Mouse (Mus musculus): ENCODE measurements around the gene Cbx4. TPM values are rescaled to one million over a fixed set of nuclear protein-coding genes. Genes with fewer than 3 reads are reported as not detected.

Cbx4 gene
- polyA plus RNA-seq, 1 experiment from 2014 or later: 7.7 TPM

DNA sequence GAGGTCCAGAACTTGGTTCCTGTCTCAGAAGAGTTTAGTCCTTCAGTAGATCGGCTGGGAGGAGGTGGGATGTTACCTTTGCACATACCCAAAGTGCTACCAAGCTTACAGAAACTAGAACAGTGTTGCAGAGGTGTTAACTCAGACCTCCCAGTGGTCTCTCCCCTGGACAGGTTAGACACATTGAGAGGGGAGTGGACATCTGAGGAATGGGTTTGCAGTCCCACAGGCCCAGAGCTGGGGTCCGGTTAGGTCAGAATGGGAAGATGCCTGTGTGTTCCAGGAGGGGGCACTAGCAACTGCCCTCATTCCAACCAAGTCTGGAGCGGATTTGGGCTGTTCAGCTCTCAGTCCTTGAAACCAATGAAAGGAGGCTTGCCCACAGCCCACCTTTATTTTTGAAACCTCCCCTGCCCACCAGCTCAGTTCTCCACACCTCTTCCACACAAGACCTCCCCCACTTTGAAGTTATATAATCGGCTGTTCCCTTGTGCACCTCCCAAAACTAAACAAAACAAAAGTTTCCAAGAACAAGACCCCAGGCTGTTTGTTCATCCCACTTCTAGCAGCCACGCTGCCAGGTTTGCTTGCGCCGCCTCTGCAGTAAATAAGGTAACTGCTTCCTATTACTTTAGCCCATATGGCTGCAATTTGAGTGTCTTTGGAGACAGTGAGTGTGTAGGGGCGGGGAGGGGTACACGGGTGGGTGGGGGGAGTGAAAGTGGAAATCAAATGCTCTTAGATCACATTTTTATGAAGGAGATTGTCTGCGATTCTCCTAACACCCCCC lies 42.1 kb downstream of the Cbx4 start:
- peaks cover 84% of the 10 kb centered on the region for H3K27me3 ChIP-seq (ENCODE audit: control insufficient read depth, insufficient read depth, low read length)
- H3K9ac ChIP-seq (ENCODE audit: low read depth, low read length): no peak overlapping the region
- H3K27ac ChIP-seq (ENCODE audit: low read depth, low read length): no peak overlapping the region
- no peak for ATAC-seq (replicated peaks; ENCODE audit: insufficient number of reproducible peaks, low FRiP score, low TSS enrichment)
- H3K36me3 ChIP-seq (ENCODE audit: control insufficient read depth, insufficient read depth, low read length): peaks cover 2% of the 10 kb centered on the region
- WGBS (ENCODE audit: insufficient replicate concordance): 4% methylated on average over 10 of the region's 10 CpGs
- H3K4me1 ChIP-seq (ENCODE audit: control insufficient read depth, insufficient read depth, low read length): peaks cover 39% of the 10 kb centered on the region
- H3K4me3 ChIP-seq (ENCODE audit: low read depth, low read length): peak overlapping the region; percentile 20
- H3K4me2 ChIP-seq: peak overlapping the region; percentile 56
- H3K9me3 ChIP-seq (replicated peaks; ENCODE audit: control insufficient read depth, low read length): no peaks in the 10 kb centered on the region

DNA sequence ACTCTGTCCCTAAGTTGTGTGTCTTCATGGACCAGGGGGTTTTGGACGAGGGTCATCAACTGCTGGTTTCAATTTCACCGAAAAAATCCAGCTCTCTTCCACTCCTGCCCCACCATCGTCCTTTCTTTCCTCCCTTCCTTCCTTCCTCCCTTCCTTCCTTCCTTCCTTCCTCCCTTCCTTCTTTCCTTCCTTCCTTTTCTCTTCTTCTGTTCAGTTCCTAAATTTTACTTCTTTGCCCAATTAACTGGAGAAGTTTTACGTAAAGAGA lies 42.8 kb downstream of the Cbx4 start:
- Histone ChIP-seq H3K9ac (ENCODE audit: low read depth, low read length) (no peak overlapping the region), H3K4me1 (ENCODE audit: control insufficient read depth, insufficient read depth, low read length) (peaks cover 40% of the 10 kb centered on the region), H3K27ac (ENCODE audit: low read depth, low read length) (no peak overlapping the region), H3K4me3 (ENCODE audit: low read depth, low read length) (0 out of 2 replicates have a peak overlapping the region, but pooled peaks have one; percentile 56), H3K27me3 (ENCODE audit: control insufficient read depth, insufficient read depth, low read length) (peaks cover 83% of the 10 kb centered on the region), H3K9me3 (replicated peaks; ENCODE audit: control insufficient read depth, low read length) (no peaks in the 10 kb centered on the region), H3K4me2 (0 out of 2 replicates have a peak overlapping the region, but pooled peaks have one; percentile 27), H3K36me3 (ENCODE audit: control insufficient read depth, insufficient read depth, low read length) (peaks cover 4% of the 10 kb centered on the region)
- no peak for ATAC-seq (replicated peaks; ENCODE audit: insufficient number of reproducible peaks, low FRiP score, low TSS enrichment)
- whole genome bisulfite sequencing (ENCODE audit: insufficient replicate concordance): 2% methylated on average over 4 of the region's 4 CpGs

DNA sequence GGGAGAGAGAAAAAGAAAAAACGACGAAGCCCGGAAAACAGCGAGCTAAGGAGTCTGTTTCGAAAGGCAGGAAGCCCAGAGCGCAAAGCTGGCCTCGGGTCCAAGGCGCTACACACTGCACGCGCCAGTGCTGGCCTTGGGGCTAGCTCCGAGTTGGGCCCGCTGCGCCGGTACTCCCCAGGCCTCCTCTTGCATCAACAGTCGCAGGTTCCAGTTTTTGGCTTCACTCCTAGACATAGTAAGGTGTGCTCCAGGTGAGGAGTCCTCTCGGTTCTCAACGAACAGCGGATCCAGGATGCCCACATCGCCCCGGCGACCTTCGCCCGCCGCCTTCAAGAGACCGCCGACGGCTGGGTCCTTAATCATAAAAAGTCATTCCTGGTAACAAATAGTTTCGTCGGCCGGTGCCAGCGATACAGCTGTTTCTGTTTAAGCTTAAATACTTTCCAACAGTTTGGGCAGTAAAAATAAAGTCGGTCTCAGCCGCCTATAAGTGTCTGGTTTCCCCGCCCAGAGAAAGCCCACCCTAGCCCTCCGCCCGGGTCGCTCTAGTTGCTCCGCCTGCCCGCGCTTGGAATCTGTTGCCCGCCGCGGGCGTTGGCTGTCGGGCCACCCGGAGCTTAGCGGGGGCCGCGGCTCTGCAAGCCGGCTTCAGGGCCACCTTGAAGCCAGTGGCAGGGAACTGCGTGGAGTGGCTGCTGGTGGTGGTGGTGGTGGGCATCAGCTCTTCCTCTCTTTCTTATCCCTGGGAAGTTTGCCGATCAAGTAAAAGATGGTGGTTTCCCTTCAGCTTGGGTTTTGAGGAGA lies 43.4 kb downstream of the Cbx4 start:
- no peak overlapping the region for H3K27ac ChIP-seq (ENCODE audit: low read depth, low read length)
- peaks cover 40% of the 10 kb centered on the region for H3K4me1 ChIP-seq (ENCODE audit: control insufficient read depth, insufficient read depth, low read length)

DNA sequence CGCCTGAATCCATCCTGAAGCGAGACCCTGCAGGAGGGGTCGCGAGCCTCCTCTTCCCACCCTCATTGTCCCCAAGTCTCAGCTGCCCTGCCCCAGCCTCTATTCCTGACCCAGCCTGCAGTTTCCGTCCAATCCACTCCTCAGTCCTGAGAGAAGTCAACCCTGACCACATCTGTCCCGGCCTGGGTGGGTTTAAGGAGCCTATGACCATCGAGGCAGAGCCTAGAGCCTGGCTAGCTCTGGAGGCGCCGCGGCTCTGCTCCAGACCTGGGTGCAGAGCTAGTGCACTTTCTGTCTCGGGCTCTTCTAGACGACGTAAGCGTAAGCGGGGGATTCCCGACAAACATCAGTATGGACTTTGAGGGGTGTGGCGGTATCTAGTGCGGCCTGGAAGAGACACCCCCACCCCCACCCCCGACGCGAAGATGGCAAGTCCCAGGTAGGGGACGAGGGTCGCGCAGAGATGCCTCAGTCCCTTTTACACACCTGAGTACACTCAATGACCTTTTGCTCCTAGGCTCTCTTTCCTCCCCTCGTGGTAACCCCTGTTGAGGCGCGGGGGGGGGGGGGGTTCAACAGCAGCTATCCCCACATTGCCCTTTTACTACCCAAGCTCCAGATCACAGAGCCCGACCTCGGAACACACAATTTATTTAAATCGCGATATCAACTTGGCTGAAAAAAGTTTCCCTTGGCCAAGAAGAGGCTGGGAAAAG lies 44.1 kb downstream of the Cbx4 start:
- no peak overlapping the region for H3K27ac ChIP-seq (ENCODE audit: low read depth, low read length)
- peaks cover 4% of the 10 kb centered on the region for H3K36me3 ChIP-seq (ENCODE audit: control insufficient read depth, insufficient read depth, low read length)
- H3K4me1 ChIP-seq (ENCODE audit: control insufficient read depth, insufficient read depth, low read length): peaks cover 41% of the 10 kb centered on the region
- peak overlapping the region; percentile 80 for H3K4me2 ChIP-seq
- peak overlapping the region; percentile 56 for H3K4me3 ChIP-seq (ENCODE audit: low read depth, low read length)
- peak overlapping the region; percentile 36 for H3K9ac ChIP-seq (ENCODE audit: low read depth, low read length)
- ATAC-seq (replicated peaks; ENCODE audit: insufficient number of reproducible peaks, low FRiP score, low TSS enrichment): no peak
- H3K9me3 ChIP-seq (replicated peaks; ENCODE audit: control insufficient read depth, low read length): no peaks in the 10 kb centered on the region
- peaks cover 82% of the 10 kb centered on the region for H3K27me3 ChIP-seq (ENCODE audit: control insufficient read depth, insufficient read depth, low read length)
- under 1% methylated on average over 31 of the region's 31 CpGs for WGBS (ENCODE audit: insufficient replicate concordance)

More for the DNA sequence above, 43.4 kb downstream of the Cbx4 start:
- Histone ChIP-seq H3K9me3 (replicated peaks; ENCODE audit: control insufficient read depth, low read length) (no peaks in the 10 kb centered on the region), H3K9ac (ENCODE audit: low read depth, low read length) (no peak overlapping the region), H3K4me3 (ENCODE audit: low read depth, low read length) (peak overlapping the region; percentile 56; the same call in 1 of the 2 replicates), H3K4me2 (peak overlapping the region; percentile 27; the same call in 1 of the 2 replicates), H3K27me3 (ENCODE audit: control insufficient read depth, insufficient read depth, low read length) (peaks cover 83% of the 10 kb centered on the region), H3K36me3 (ENCODE audit: control insufficient read depth, insufficient read depth, low read length) (peaks cover 4% of the 10 kb centered on the region)
- WGBS (ENCODE audit: insufficient replicate concordance): 1% methylated on average over 52 of the region's 52 CpGs
- no peak for ATAC-seq (replicated peaks; ENCODE audit: insufficient number of reproducible peaks, low FRiP score, low TSS enrichment)

DNA sequence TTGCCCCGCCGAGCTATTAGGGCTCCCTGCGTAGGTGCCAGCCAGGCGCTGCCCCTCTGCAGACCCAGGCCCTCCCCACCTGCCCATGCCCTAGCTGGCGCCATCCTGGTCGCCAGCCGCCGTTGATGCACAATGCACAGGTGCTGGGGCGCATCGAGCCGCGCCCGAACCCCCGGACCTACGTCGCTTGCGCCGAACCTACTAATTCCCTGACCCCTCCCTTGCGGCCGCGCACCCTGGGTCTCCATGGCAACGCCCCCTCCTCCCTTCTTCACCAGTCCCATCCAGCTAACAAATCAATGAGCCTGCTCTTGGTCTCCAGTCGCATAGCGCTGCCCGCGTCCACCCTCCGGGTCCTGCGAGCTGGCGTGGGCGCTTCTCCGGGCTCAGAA lies 44.7 kb downstream of the Cbx4 start:
- H3K4me2 ChIP-seq: peak overlapping the region; percentile 80
- peak overlapping the region; percentile 36 for H3K9ac ChIP-seq (ENCODE audit: low read depth, low read length)
- WGBS (ENCODE audit: insufficient replicate concordance): under 1% methylated on average over 31 of the region's 31 CpGs
- H3K9me3 ChIP-seq (replicated peaks; ENCODE audit: control insufficient read depth, low read length): no peaks in the 10 kb centered on the region
- peak; percentile 44; the same call in 1 of the 2 replicates for ATAC-seq (replicated peaks; ENCODE audit: insufficient number of reproducible peaks, low FRiP score, low TSS enrichment)
- peaks cover 82% of the 10 kb centered on the region for H3K27me3 ChIP-seq (ENCODE audit: control insufficient read depth, insufficient read depth, low read length)
- peaks cover 37% of the 10 kb centered on the region for H3K4me1 ChIP-seq (ENCODE audit: control insufficient read depth, insufficient read depth, low read length)
- peak overlapping the region; percentile 56 for H3K4me3 ChIP-seq (ENCODE audit: low read depth, low read length)
- peaks cover 4% of the 10 kb centered on the region for H3K36me3 ChIP-seq (ENCODE audit: control insufficient read depth, insufficient read depth, low read length)
- H3K27ac ChIP-seq (ENCODE audit: low read depth, low read length): no peak overlapping the region

DNA sequence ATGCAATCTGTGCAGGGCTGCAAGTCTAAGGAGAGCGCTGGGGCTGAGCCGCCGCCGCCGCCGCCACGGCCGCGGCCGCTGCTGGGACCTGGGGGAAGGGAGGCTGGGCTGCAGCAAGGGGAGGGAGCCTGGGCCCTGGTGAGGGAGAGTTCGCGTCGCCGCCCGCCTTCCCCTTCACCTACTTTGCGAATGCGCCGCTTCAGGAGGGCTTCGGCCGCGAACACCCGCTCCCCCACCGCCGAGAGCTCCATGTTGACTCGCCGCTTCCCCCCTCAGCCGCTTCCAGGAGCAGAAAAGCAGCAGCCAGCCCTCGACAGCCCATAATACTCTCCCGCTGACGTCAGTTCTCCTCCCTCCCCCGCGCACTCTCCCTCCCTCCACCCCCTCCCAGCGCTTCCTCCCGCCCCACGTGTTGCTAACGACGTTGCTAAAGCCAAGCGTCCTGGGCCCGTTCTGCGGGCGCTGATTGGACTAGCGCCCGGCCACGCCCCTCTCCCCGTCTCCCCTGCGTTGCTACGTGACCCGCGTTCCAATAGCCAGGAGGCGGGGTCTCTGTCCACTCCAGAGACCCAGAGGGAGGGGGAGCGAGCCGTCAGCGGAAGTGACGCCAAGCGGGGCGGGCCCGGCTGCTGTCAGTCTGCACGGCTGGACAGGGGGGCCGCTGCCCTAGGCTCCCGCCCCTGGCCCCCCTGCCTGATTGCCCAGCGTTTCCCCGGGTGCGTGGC lies 45.3 kb downstream of the Cbx4 start, which contains the start of gene Cbx8:
Gene Cbx8 (minus strand): TSS at position 370 of the 725 bp plus-strand sequence.
- peak within 1 kb of the TSS; percentile 80 for H3K27ac ChIP-seq (ENCODE audit: low read depth, low read length)
- H3K4me2 ChIP-seq: peak within 1 kb of the TSS; percentile 80
- no peaks in the 10 kb centered on the region for H3K9me3 ChIP-seq (replicated peaks; ENCODE audit: control insufficient read depth, low read length)
- peaks cover 35% of the 10 kb centered on the region for H3K4me1 ChIP-seq (ENCODE audit: control insufficient read depth, insufficient read depth, low read length)
- peaks cover 4% of the 10 kb centered on the region for H3K36me3 ChIP-seq (ENCODE audit: control insufficient read depth, insufficient read depth, low read length)
- under 1% methylated on average over 62 of the region's 63 CpGs for WGBS (ENCODE audit: insufficient replicate concordance)
- peak; percentile 94 for ATAC-seq (replicated peaks; ENCODE audit: insufficient number of reproducible peaks, low FRiP score, low TSS enrichment)
- H3K4me3 ChIP-seq (ENCODE audit: low read depth, low read length): peak within 1 kb of the TSS; percentile 56
- H3K27me3 ChIP-seq (ENCODE audit: control insufficient read depth, insufficient read depth, low read length): peaks cover 82% of the 10 kb centered on the region
- peak within 1 kb of the TSS; percentile 86 for H3K9ac ChIP-seq (ENCODE audit: low read depth, low read length)

DNA sequence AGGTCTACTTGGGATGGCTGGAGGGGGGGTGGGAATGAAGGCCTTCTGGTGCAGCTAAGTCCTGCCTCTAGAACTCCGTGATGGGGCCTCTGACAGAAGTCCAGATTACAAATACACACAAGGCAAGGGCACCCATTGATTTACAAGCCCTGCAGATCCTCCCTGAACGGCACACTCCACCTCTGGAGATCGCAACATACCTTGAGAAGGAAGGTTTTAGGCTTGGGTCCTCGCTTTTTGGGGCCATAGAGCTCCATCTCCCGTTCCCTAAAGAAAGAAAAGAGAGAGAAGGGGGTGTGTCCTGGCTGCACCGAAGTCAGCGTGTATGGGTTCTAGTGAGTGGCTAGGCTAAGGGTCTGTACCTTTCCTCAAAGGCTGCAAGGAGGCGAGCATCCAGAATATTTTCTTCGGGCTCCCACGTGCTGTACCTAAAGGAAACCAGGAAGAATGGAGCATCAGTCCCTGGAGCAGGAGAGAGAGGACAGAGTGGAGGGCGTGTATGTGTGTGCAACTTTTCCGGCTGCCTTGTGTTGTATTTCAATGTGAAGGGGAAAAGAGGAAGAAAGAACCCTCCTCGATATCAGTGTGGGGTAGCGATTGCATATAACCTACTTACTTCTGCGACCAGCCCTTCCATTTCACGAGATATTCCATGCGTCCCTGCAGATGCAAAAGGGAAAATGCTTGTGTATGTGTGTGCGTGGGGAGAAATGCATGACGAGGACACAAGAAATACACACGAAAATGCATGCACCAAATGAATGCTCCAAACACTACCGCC lies 46.1 kb downstream of the Cbx4 start:
- 8% methylated on average over 21 of the region's 21 CpGs for WGBS (ENCODE audit: insufficient replicate concordance)
- Histone ChIP-seq H3K27ac (ENCODE audit: low read depth, low read length) (no peak overlapping the region; the same call in 1 of the 2 replicates), H3K9me3 (replicated peaks; ENCODE audit: control insufficient read depth, low read length) (no peaks in the 10 kb centered on the region), H3K27me3 (ENCODE audit: control insufficient read depth, insufficient read depth, low read length) (peaks cover 82% of the 10 kb centered on the region), H3K36me3 (ENCODE audit: control insufficient read depth, insufficient read depth, low read length) (peaks cover 4% of the 10 kb centered on the region), H3K4me2 (peak overlapping the region; percentile 80), H3K4me3 (ENCODE audit: low read depth, low read length) (peak overlapping the region; percentile 56), H3K4me1 (ENCODE audit: control insufficient read depth, insufficient read depth, low read length) (peaks cover 34% of the 10 kb centered on the region), H3K9ac (ENCODE audit: low read depth, low read length) (peak overlapping the region; percentile 86)
- no peak for ATAC-seq (replicated peaks; ENCODE audit: insufficient number of reproducible peaks, low FRiP score, low TSS enrichment)
